Mouse (Mus musculus): ENCODE measurements around the gene Dglucy.

GRCm38 (mm10) chr12:100936737-100937136 lies 157.9 kb downstream of the Dglucy start:
- no peak for TF ChIP-seq CTCF (IDR thresholded peaks at IDR 0.05; ENCODE audit: low read depth, low read length)
- no peak for TF ChIP-seq EP300 (IDR thresholded peaks at IDR 0.05; ENCODE audit: insufficient read depth, low read depth, low read length)

Measured in ES-Bruce4 (cell line).